Mouse (Mus musculus): ENCODE measurements at regions not wholly inside any gene's neighbourhood (a gene's known extent, or its start where the extent isn't known, plus 50 kb on each side); places are given as distances from the start of the nearest gene placed in this dataset.

- no peak for TF ChIP-seq CTCF (IDR thresholded peaks at IDR 0.05; ENCODE audit: extremely low read depth, insufficient read depth, low read length)
- TF ChIP-seq POLR2A (IDR thresholded peaks at IDR 0.05; ENCODE audit: extremely low read depth, insufficient read depth, low read length): no peak
These were observed 72.3 kb upstream of the Sh3gl3 start for GRCm38 (mm10) chr7:82101314-82101713.
